Mouse (Mus musculus) C2C12 (cell line): ENCODE measurements at regions not wholly inside any gene's neighbourhood (a gene's known extent, or its start where the extent isn't known, plus 50 kb on each side); places are given as distances from the start of the nearest gene placed in this dataset.

Experiments
- CEBPB ChIP-seq: IDR thresholded peaks from one replicate; pipeline ENCODE4 v1.6.1; 2011; ENCODE audit warnings: low read depth, mild to moderate bottlenecking, control low read depth, moderate library complexity
- CTCF ChIP-seq: IDR thresholded peaks from one replicate; pipeline ENCODE4 v1.5.1; 2011; ENCODE audit not compliant: control insufficient read depth, insufficient read depth, insufficient read length
- MYOD1 ChIP-seq: IDR thresholded peaks from one replicate; pipeline ENCODE4 v1.6.1; 2011; ENCODE audit warnings: low read depth; ENCODE audit not compliant: control insufficient read depth, insufficient read length
- USF1 ChIP-seq: IDR thresholded peaks from one replicate; pipeline ENCODE4 v1.6.1; 2011; ENCODE audit warnings: low read depth, mild to moderate bottlenecking, control low read depth, moderate library complexity

- TF ChIP-seq CTCF (no peak), MYOD1 (no peak), CEBPB (no peak), USF1 (no peak)
Observed at GRCm38 (mm10) chr2:74264963-74265362, 314.3 kb downstream of the Lnpk start.
